Mouse (Mus musculus) heart, adult 2 months (tissue): Measurements from ENCODE around the gene Mfn2.

Experiments used
- CTCF ChIP-seq: fragments of 200-600 bp; IDR thresholded peaks from 2 replicates; pipeline ENCODE4 v1.8.1; 2022; ENCODE audit warnings: antibody characterized with exemption, mild to moderate bottlenecking, moderate library complexity
- POLR2A ChIP-seq: fragments of 200-500 bp; IDR thresholded peaks from 2 replicates; pipeline ENCODE4 v1.6.1; 2011; ENCODE audit warnings: mild to moderate bottlenecking, low read depth, low read length, control low read depth; ENCODE audit not compliant: insufficient read depth

GRCm38 (mm10) chr4:147888237-147888636, 16.3 kb downstream of the Mfn2 start:
- TF ChIP-seq CTCF = no peak
- no peak for TF ChIP-seq POLR2A
